Mouse (Mus musculus): ENCODE results near the gene Iqcn. TPM values are rescaled to one million over a fixed set of nuclear protein-coding genes. Genes with fewer than 3 reads are reported as not detected.

Gene Iqcn
- polyA plus RNA-seq (2012; rRNA removed): 0.32 and 0.40 TPM in 2 replicates

GRCm38 (mm10) chr8:70703287-70703686, at the start of gene Iqcn:
TSS of gene Iqcn (plus strand) at chr8:70703457.
- DNase-seq (ENCODE audit: extremely low spot score in 1 of 2, low spot score in 1 of 2): no peak

GRCm38 (mm10) chr8:70654121-70654520, 49.1 kb upstream of the Iqcn start:
- no peak for DNase-seq (ENCODE audit: extremely low spot score in 1 of 2, low spot score in 1 of 2)

- DNase-seq (ENCODE audit: extremely low spot score in 1 of 2, low spot score in 1 of 2): no peak
Observed at GRCm38 (mm10) chr8:70655469-70655868, 47.8 kb upstream of the Iqcn start.

- DNase-seq (ENCODE audit: extremely low spot score in 1 of 2, low spot score in 1 of 2): no peak
Observed at GRCm38 (mm10) chr8:70656193-70656790, 47.0 kb upstream of the Iqcn start.

GRCm38 (mm10) chr8:70657214-70657613, 46.0 kb upstream of the Iqcn start:
- no peak for DNase-seq (ENCODE audit: extremely low spot score in 1 of 2, low spot score in 1 of 2)

- DNase-seq (ENCODE audit: extremely low spot score in 1 of 2, low spot score in 1 of 2): no peak
Observed at GRCm38 (mm10) chr8:70657739-70658138, 45.5 kb upstream of the Iqcn start.

GRCm38 (mm10) chr8:70658897-70659603, 44.2 kb upstream of the Iqcn start:
- DNase-seq (ENCODE audit: extremely low spot score in 1 of 2, low spot score in 1 of 2): no peak

- DNase-seq (ENCODE audit: extremely low spot score in 1 of 2, low spot score in 1 of 2): peak in 1 of 2 experiments; percentile 73
Observed at GRCm38 (mm10) chr8:70659604-70660272, 43.5 kb upstream of the Iqcn start.

- no peak for DNase-seq (ENCODE audit: extremely low spot score in 1 of 2, low spot score in 1 of 2)
Observed at GRCm38 (mm10) chr8:70660273-70660725, 43.0 kb upstream of the Iqcn start, which contains the start of gene Pgpep1. TSS of gene Pgpep1 (minus strand) at chr8:70660388.

- no peak for DNase-seq (ENCODE audit: extremely low spot score in 1 of 2, low spot score in 1 of 2)
Observed at GRCm38 (mm10) chr8:70663691-70664090, 39.6 kb upstream of the Iqcn start.

GRCm38 (mm10) chr8:70664631-70665030, 38.6 kb upstream of the Iqcn start:
- no peak for DNase-seq (ENCODE audit: extremely low spot score in 1 of 2, low spot score in 1 of 2)

- DNase-seq (ENCODE audit: extremely low spot score in 1 of 2, low spot score in 1 of 2): no peak
Observed at GRCm38 (mm10) chr8:70665599-70665998, 37.7 kb upstream of the Iqcn start.

- DNase-seq (ENCODE audit: extremely low spot score in 1 of 2, low spot score in 1 of 2): peak in 1 of 2 experiments; percentile 58
Observed at GRCm38 (mm10) chr8:70667071-70667470, 36.2 kb upstream of the Iqcn start.

- DNase-seq (ENCODE audit: extremely low spot score in 1 of 2, low spot score in 1 of 2): no peak
Observed at GRCm38 (mm10) chr8:70671615-70672324, 31.5 kb upstream of the Iqcn start.

- no peak for DNase-seq (ENCODE audit: extremely low spot score in 1 of 2, low spot score in 1 of 2)
Observed at GRCm38 (mm10) chr8:70672325-70673078, 30.8 kb upstream of the Iqcn start.

- peak; percentile 96 to 99 for DNase-seq (ENCODE audit: extremely low spot score in 1 of 2, low spot score in 1 of 2)
Observed at GRCm38 (mm10) chr8:70673079-70673856, 30.0 kb upstream of the Iqcn start, which contains the start of gene Lsm4. TSS of gene Lsm4 (plus strand) at chr8:70673248.

GRCm38 (mm10) chr8:70674109-70674508, 29.1 kb upstream of the Iqcn start:
- no peak for DNase-seq (ENCODE audit: extremely low spot score in 1 of 2, low spot score in 1 of 2)

- DNase-seq (ENCODE audit: extremely low spot score in 1 of 2, low spot score in 1 of 2): no peak
Observed at GRCm38 (mm10) chr8:70674716-70675115, 28.5 kb upstream of the Iqcn start.

GRCm38 (mm10) chr8:70675336-70675735, 27.9 kb upstream of the Iqcn start:
- DNase-seq (ENCODE audit: extremely low spot score in 1 of 2, low spot score in 1 of 2): no peak

Measured in frontal cortex, adult 2 months (tissue).